21 mouse cellular contexts compared by ENCODE assay signal in the genomic region with DNA sequence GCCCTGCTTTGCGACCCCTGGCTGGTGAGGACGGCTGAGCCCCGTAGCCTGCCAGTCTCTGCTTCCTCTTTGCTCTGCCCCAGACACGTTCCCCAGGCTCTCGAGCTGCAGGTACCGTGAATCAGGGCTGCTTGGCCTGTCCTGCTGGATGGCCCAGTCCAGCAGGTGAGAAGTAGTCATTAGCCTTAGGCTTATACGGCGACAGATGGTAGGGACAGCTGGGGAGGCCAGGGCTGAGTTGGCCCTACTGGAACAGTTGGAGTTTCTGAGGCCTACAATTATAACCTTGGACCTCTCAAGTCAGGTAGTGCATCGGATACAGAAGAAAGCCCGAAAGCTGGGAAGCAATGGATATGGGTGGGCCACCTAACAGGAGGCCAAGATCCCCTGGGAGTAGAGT. TPM values are rescaled to one million over a fixed set of nuclear protein-coding genes. Genes with fewer than 3 reads are reported as not detected.
A peak's percentile ranks its signal among the peaks of the same experiment; 100 is the strongest.
DNase-seq lines count a peak whose midpoint lies in the region; ATAC-seq and TF ChIP-seq lines count a peak whose summit lies in the region.
"Had no signal": no experiment of that assay in that cellular context is flagged by ENCODE, and none has a peak within 500 bp of the region (broad histone marks: within the 10 kb centered on the region; RNA-seq: fewer than 3 reads in every experiment).

No protein-coding gene starts in this region.

- WGBS in cerebellum, adult 2 months, result 18% methylated on average over 10 of the region's 10 CpGs
- 90% methylated on average over 10 of the region's 10 CpGs for WGBS in midbrain, postnatal 0 days

- TF ChIP-seq POLR2A in cerebellum, adult 2 months (IDR thresholded peaks at IDR 0.05; ENCODE audit: borderline replicate concordance, insufficient read depth, low read length), result no peak

- no peak for ATAC-seq in midbrain, postnatal 0 days (ENCODE audit: low FRiP score)
- ATAC-seq: forebrain, embryonic 14.5 days; hindbrain, embryonic 16.5 days; inflammation-experienced regulatory T-cells, adult 6 months; intestine, postnatal 0 days had no signal

- peaks cover 59% of the 10 kb centered on the region for H3K36me3 ChIP-seq in midbrain, postnatal 0 days (ENCODE audit: insufficient read depth, low read length)
- H3K36me3 ChIP-seq: G1E had no signal

- DNase-seq in gastrocnemius, adult 2 months, result peak; percentile 14
- DNase-seq in gastrocnemius, postnatal 36 days, result no peak
- peak; percentile 88 for DNase-seq in brain, adult 2 months (ENCODE audit: low read depth, low spot score)
- peak; percentile 63 to 76 for DNase-seq in cerebellum, adult 2 months
- peak; percentile 36 to 47 for DNase-seq in cerebellum, postnatal 10 days
- DNase-seq in layer of hippocampus, adult 8-10 months (ENCODE audit: low spot score in 2 of 2), result no peak
- no peak for DNase-seq in midbrain, postnatal 0 days (ENCODE audit: low spot score)
- DNase-seq: adrenal gland, adult 8-10 months; adrenal gland, postnatal 36 days; embryo, embryonic 11 days; gastrocnemius, postnatal 14 days; kidney, adult 8-10 months had no signal

- no peaks in the 10 kb centered on the region for H3K27me3 ChIP-seq in cerebellum, adult 2 months (ENCODE audit: control insufficient read depth, insufficient read depth, low read length)
- no peaks in the 10 kb centered on the region for H3K27me3 ChIP-seq in midbrain, postnatal 0 days (ENCODE audit: insufficient read depth, low read length)
- H3K27me3 ChIP-seq: embryonic facial prominence, embryonic 15.5 days; heart, embryonic 12.5 days had no signal

- H3K4me3 ChIP-seq in gastrocnemius, adult 2 months, result no peak overlapping the region
- H3K4me3 ChIP-seq in cerebellum, adult 2 months (replicated peaks; ENCODE audit: insufficient read depth, low read depth, low read length), result no peak overlapping the region
- H3K4me3 ChIP-seq in midbrain, postnatal 0 days (ENCODE audit: low read depth, low read length), result no peak overlapping the region
- H3K4me3 ChIP-seq: embryonic facial prominence, embryonic 15.5 days; erythroblast, embryonic 14.5 days; forebrain, embryonic 10.5 days; heart, embryonic 12.5 days had no signal

- intact Hi-C loops in gastrocnemius, adult 2 months (cut with DNase I), result no loop called here
- intact Hi-C loops in gastrocnemius, postnatal 36 days (cut with DNase I), result no loop called here

- TF ChIP-seq CTCF in gastrocnemius, adult 2 months (IDR thresholded peaks at IDR 0.05), result no peak
- TF ChIP-seq CTCF in cerebellum, adult 2 months (IDR thresholded peaks at IDR 0.05; ENCODE audit: borderline replicate concordance, insufficient read depth, low read depth, low read length), result no peak
- TF ChIP-seq CTCF in midbrain, postnatal 0 days (IDR thresholded peaks at IDR 0.05), result no peak

- no peak overlapping the region for H3K4me2 ChIP-seq in midbrain, postnatal 0 days (ENCODE audit: low read depth, low read length, poor library complexity, severe bottlenecking)
- H3K4me2 ChIP-seq: embryonic facial prominence, embryonic 15.5 days; heart, embryonic 12.5 days had no signal

- no peak overlapping the region for H3K27ac ChIP-seq in gastrocnemius, adult 2 months
- H3K27ac ChIP-seq in cerebellum, adult 2 months (ENCODE audit: insufficient read depth, low read length), result 0 out of 2 replicates have a peak overlapping the region, but pooled peaks have one; percentile 37
- H3K27ac ChIP-seq in midbrain, postnatal 0 days (ENCODE audit: low read depth, low read length), result no peak overlapping the region
- H3K27ac ChIP-seq: embryonic facial prominence, embryonic 15.5 days; forebrain, embryonic 10.5 days had no signal

- H3K9me3 ChIP-seq in midbrain, postnatal 0 days (ENCODE audit: low read length), result no peaks in the 10 kb centered on the region
- H3K9me3 ChIP-seq: embryonic facial prominence, embryonic 15.5 days; forebrain, embryonic 10.5 days; G1E; heart, embryonic 12.5 days had no signal

- H3K4me1 ChIP-seq in cerebellum, adult 2 months (ENCODE audit: control insufficient read depth, insufficient read depth, low read length), result peaks cover 50% of the 10 kb centered on the region
- H3K4me1 ChIP-seq in midbrain, postnatal 0 days (ENCODE audit: insufficient read depth, low read length), result no peaks in the 10 kb centered on the region
- H3K4me1 ChIP-seq: forebrain, embryonic 10.5 days; heart, embryonic 12.5 days had no signal

- no peak overlapping the region for H3K9ac ChIP-seq in midbrain, postnatal 0 days (replicated peaks; ENCODE audit: low read length, poor library complexity, severe bottlenecking)
- H3K9ac ChIP-seq: embryonic facial prominence, embryonic 15.5 days; heart, embryonic 12.5 days had no signal

RNA-seq across cellular contexts. Expression of gene Cep170b, which starts 12.3 kb away (rescaled TPM):
- total RNA-seq in gastrocnemius, adult 2 months (2021), result 10 to 100 TPM in 1 of 2 experiments, 1 to 10 TPM in 1; 9.8 to 13.6 TPM
- total RNA-seq in gastrocnemius, postnatal 36 days (2021), result 10 to 100 TPM; 11.2 to 12.3 TPM
- 102 and 107 TPM in 2 replicates for polyA plus RNA-seq in cerebellum, adult 2 months (2012; rRNA removed)
- total RNA-seq in layer of hippocampus, adult 8-10 months (2022), result 100 to 1,000 TPM; 190 to 216 (median 203) TPM
- total RNA-seq in midbrain, postnatal 0 days (2014; rRNA removed), result 125 and 140 TPM in 2 replicates
- 42.7 and 46.4 TPM in 2 replicates for polyA plus RNA-seq in midbrain, postnatal 0 days (2015; fragmentation: Nextera tagmentation; extraction: Ambion mirVana)
- polyA plus RNA-seq: G1E had no signal

RNA-seq across cellular contexts. Expression of gene Pld4, which starts 27.9 kb away (rescaled TPM):
- total RNA-seq in gastrocnemius, adult 2 months (2021), result 1 to 10 TPM; 1.7 to 4.0 TPM
- total RNA-seq in gastrocnemius, postnatal 36 days (2021), result 1 to 10 TPM; 2.3 to 3.0 TPM
- 6.7 and 7.8 TPM in 2 replicates for polyA plus RNA-seq in cerebellum, adult 2 months (2012; rRNA removed)
- 10 to 100 TPM in 2 of 4 experiments, 1 to 10 TPM in 2; 7.3 to 36.6 (median 21.0) TPM for total RNA-seq in layer of hippocampus, adult 8-10 months (2022)
- total RNA-seq in midbrain, postnatal 0 days (2014; rRNA removed), result 12.2 and 12.6 TPM in 2 replicates
- polyA plus RNA-seq in midbrain, postnatal 0 days (2015; fragmentation: Nextera tagmentation; extraction: Ambion mirVana), result 8.8 TPM in 2 replicates

RNA-seq across cellular contexts. Expression of gene Zbtb42, which starts 54.0 kb away (rescaled TPM):
- total RNA-seq in gastrocnemius, adult 2 months (2021), result under 1 TPM; 0.64 to 0.81 TPM
- 1 to 10 TPM in 1 of 2 experiments, under 1 TPM in 1; 0.79 to 1.1 TPM for total RNA-seq in gastrocnemius, postnatal 36 days (2021)
- 1.5 and 1.8 TPM in 2 replicates for polyA plus RNA-seq in cerebellum, adult 2 months (2012; rRNA removed)
- total RNA-seq in layer of hippocampus, adult 8-10 months (2022), result 1 to 10 TPM in 3 of 4 experiments, under 1 TPM in 1; 0.98 to 2.2 (median 1.1) TPM
- 0.94 and 1.5 TPM in 2 replicates for total RNA-seq in midbrain, postnatal 0 days (2014; rRNA removed)
- 1.2 and 1.8 TPM in 2 replicates for polyA plus RNA-seq in midbrain, postnatal 0 days (2015; fragmentation: Nextera tagmentation; extraction: Ambion mirVana)

RNA-seq across cellular contexts. Expression of gene Akt1, which starts 57.9 kb away (rescaled TPM):
- 10 to 100 TPM; 50.9 to 59.3 TPM for total RNA-seq in gastrocnemius, adult 2 months (2021)
- 10 to 100 TPM; 49.9 to 55.7 TPM for total RNA-seq in gastrocnemius, postnatal 36 days (2021)
- 163 and 177 TPM in 2 replicates for polyA plus RNA-seq in cerebellum, adult 2 months (2012; rRNA removed)
- total RNA-seq in layer of hippocampus, adult 8-10 months (2022), result 100 to 1,000 TPM; 153 to 162 (median 161) TPM
- total RNA-seq in midbrain, postnatal 0 days (2014; rRNA removed), result 201 and 208 TPM in 2 replicates
- polyA plus RNA-seq in midbrain, postnatal 0 days (2015; fragmentation: Nextera tagmentation; extraction: Ambion mirVana), result 93.1 and 93.3 TPM in 2 replicates

Comparison
In these comparisons a context has a peak if more than half of its experiments do, and no peak if none do; other contexts are left out.
1. DNase-seq: peak in gastrocnemius, adult 2 months (single experiment), brain, adult 2 months (single experiment), cerebellum, adult 2 months (2 of 2) and cerebellum, postnatal 10 days (2 of 2); none in gastrocnemius, postnatal 36 days (0 of 2), layer of hippocampus, adult 8-10 months (0 of 2) and midbrain, postnatal 0 days (single experiment).